Mouse (Mus musculus): ENCODE results near the gene Slc33a1.

- TF ChIP-seq POLR2A (IDR thresholded peaks at IDR 0.05; ENCODE audit: insufficient read depth, low read depth, low read length) (no peak), CTCF (IDR thresholded peaks at IDR 0.05) (no peak), EP300 (IDR thresholded peaks at IDR 0.05; ENCODE audit: insufficient read depth, low read depth, low read length) (no peak)
Observed at GRCm38 (mm10) chr3:63893677-63894076, 70.9 kb downstream of the Slc33a1 start.

Measured in heart, adult 2 months (tissue).